Mouse (Mus musculus): ENCODE data around the gene Hspb7.

DNA sequence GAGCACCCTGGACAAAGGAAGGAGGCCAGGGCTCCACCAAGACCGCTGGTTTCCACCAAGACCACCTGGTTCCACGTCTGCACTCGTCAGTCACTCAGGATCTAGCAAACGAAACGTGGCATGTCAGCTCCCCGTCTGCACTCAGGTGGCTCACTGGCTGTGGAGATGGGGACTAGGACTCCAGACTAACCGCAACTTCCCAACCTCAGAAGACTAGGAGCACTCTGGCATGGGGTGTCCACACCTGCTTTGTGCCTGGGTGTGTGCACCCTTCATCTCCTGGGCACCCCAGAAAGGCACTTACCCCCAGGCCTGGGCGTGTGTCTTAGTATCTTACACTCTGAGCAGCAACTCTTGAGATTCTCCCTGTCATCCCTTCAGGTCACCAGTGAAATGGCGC lies 39.2 kb downstream of the Hspb7 start:
- TF ChIP-seq POLR2A (IDR thresholded peaks at IDR 0.05; ENCODE audit: insufficient read depth, low read depth, low read length), result no peak
- no peak for TF ChIP-seq CTCF (IDR thresholded peaks at IDR 0.05)
- TF ChIP-seq EP300 (IDR thresholded peaks at IDR 0.05; ENCODE audit: insufficient read depth, low read depth, low read length), result no peak

Measured in heart, adult 2 months (tissue).